Mouse (Mus musculus) CH12.LX (cell line): ENCODE results near the gene Smim13. TPM values are rescaled to one million over a fixed set of nuclear protein-coding genes. Genes with fewer than 3 reads are reported as not detected.

Source experiments
- DNase-seq: peaks from one replicate; pipeline ENCODE4 v3.0.0-alpha.2; 2013; ENCODE audit errors: extremely low read depth
- H3K27ac ChIP-seq: 2 replicates; pipeline ENCODE4 v1.5.1; 2012; ENCODE audit warnings: low read depth, mild to moderate bottlenecking, control low read depth, moderate library complexity; ENCODE audit not compliant: insufficient read depth
- H3K27me3 ChIP-seq: replicated peaks from 2 replicates; pipeline ENCODE3; 2012; ENCODE audit warnings: inconsistent platforms
- H3K36me3 ChIP-seq, 2 experiments: replicated peaks in 1 of 2; 2 replicates each; pipeline versions ENCODE3 to v1.6.1; 2012; ENCODE audit warnings: inconsistent platforms in 1 of 2, low read length in 1 of 2, mild to moderate bottlenecking in 1 of 2, mixed read lengths in 1 of 2, moderate library complexity in 1 of 2; ENCODE audit not compliant: control insufficient read depth in 1 of 2, insufficient read depth in 1 of 2
- H3K4me1 ChIP-seq, 2 experiments: 2 replicates each; pipeline ENCODE4 v1.6.1; 2012; ENCODE audit warnings: inconsistent platforms in 1 of 2, moderate library complexity in 1 of 2; ENCODE audit not compliant: insufficient read depth in 2 of 2, control insufficient read depth in 1 of 2
- H3K4me2 ChIP-seq: 2 replicates; pipeline ENCODE4 v1.6.1; 2012; ENCODE audit warnings: low read depth, mild to moderate bottlenecking, control low read depth; ENCODE audit not compliant: poor library complexity, insufficient read depth, severe bottlenecking
- H3K4me3 ChIP-seq, 3 experiments: fragments of 150-350 bp in 1 of 3; sonication (generic) in 1 of 3; replicated peaks in 1 of 3; 2 replicates each; pipeline versions ENCODE3 to v1.5.1; 2011 to 2012; ENCODE audit warnings: low read depth in 2 of 3, low read length in 2 of 3, mild to moderate bottlenecking in 2 of 3, moderate library complexity in 2 of 3, control low read depth in 1 of 3, improper control_type of control experiment in 1 of 3, inconsistent platforms in 1 of 3, mixed read lengths in 1 of 3; ENCODE audit not compliant: poor library complexity in 1 of 3
- H3K79me2 ChIP-seq: replicated peaks from 2 replicates; pipeline ENCODE4 v1.6.1; 2012; ENCODE audit warnings: mild to moderate bottlenecking, moderate library complexity; ENCODE audit not compliant: control insufficient read depth, poor library complexity, insufficient read depth, severe bottlenecking; ENCODE audit errors: extremely low read depth
- H3K9ac ChIP-seq: 2 replicates; pipeline ENCODE4 v1.6.1; 2012; ENCODE audit warnings: low read depth, mild to moderate bottlenecking, control low read depth, moderate library complexity; ENCODE audit not compliant: insufficient read depth
- H3K9me3 ChIP-seq: replicated peaks from 2 replicates; pipeline ENCODE3; 2012; ENCODE audit warnings: low read length, inconsistent platforms, mixed read lengths
- CHD1 ChIP-seq: IDR thresholded peaks from 2 replicates; pipeline ENCODE4 v1.6.1; 2012; ENCODE audit warnings: low read depth, low read length, improper control_type of control experiment, inconsistent platforms
- EP300 ChIP-seq: IDR thresholded peaks from 2 replicates; pipeline ENCODE4 v1.6.1; 2011; ENCODE audit warnings: low read length, improper control_type of control experiment
- GABPA ChIP-seq: IDR thresholded peaks from 2 replicates; pipeline ENCODE4 v1.6.1; 2012; ENCODE audit warnings: low read depth, low read length, improper control_type of control experiment, inconsistent platforms; ENCODE audit not compliant: insufficient replicate concordance
- IRF4 ChIP-seq: IDR thresholded peaks from 2 replicates; pipeline ENCODE4 v1.6.1; 2014; ENCODE audit warnings: low read depth, mild to moderate bottlenecking, inconsistent platforms, low read length, improper control_type of control experiment
- JUND ChIP-seq: conservative IDR thresholded peaks from 2 replicates; pipeline ENCODE4 v1.6.1; 2011; ENCODE audit warnings: low read depth, low read length, improper control_type of control experiment
- KAT2A ChIP-seq: IDR thresholded peaks from 2 replicates; pipeline ENCODE4 v1.6.1; 2012; ENCODE audit warnings: low read length, improper control_type of control experiment, inconsistent platforms; ENCODE audit not compliant: insufficient replicate concordance
- MAFK ChIP-seq: IDR thresholded peaks from 2 replicates; pipeline ENCODE4 v1.6.1; 2011; ENCODE audit warnings: low read length, improper control_type of control experiment; ENCODE audit not compliant: insufficient replicate concordance
- MAX ChIP-seq: IDR thresholded peaks from 2 replicates; pipeline ENCODE4 v1.6.1; 2011; ENCODE audit warnings: low read length, improper control_type of control experiment
- MEF2A ChIP-seq: IDR thresholded peaks from 2 replicates; pipeline ENCODE4 v1.6.1; 2014; ENCODE audit warnings: low read depth, mild to moderate bottlenecking, inconsistent platforms, low read length, improper control_type of control experiment, borderline replicate concordance
- MYC ChIP-seq: IDR thresholded peaks from 2 replicates; pipeline ENCODE4 v1.6.1; 2011; ENCODE audit warnings: low read depth, mild to moderate bottlenecking, improper control_type of control experiment, low read length
- NELFE ChIP-seq: IDR thresholded peaks from 2 replicates; pipeline ENCODE4 v1.6.1; 2011; ENCODE audit warnings: low read depth, low read length, improper control_type of control experiment
- POLR2AphosphoS2 ChIP-seq: IDR thresholded peaks from 2 replicates; pipeline ENCODE4 v1.6.1; 2011; ENCODE audit warnings: low read depth, low read length, improper control_type of control experiment
- RAD21 ChIP-seq: IDR thresholded peaks from 2 replicates; pipeline ENCODE4 v1.6.1; 2011; ENCODE audit warnings: low read depth, mild to moderate bottlenecking, low read length, improper control_type of control experiment, moderate library complexity
- SMC3 ChIP-seq: IDR thresholded peaks from 2 replicates; pipeline ENCODE4 v1.6.1; 2011; ENCODE audit warnings: low read depth, low read length, improper control_type of control experiment
- TCF12 ChIP-seq: IDR thresholded peaks from 2 replicates; pipeline ENCODE4 v1.6.1; 2014; ENCODE audit warnings: low read depth, mild to moderate bottlenecking, inconsistent platforms, low read length, improper control_type of control experiment
- USF2 ChIP-seq: conservative IDR thresholded peaks from 2 replicates; pipeline ENCODE4 v1.6.1; 2011; ENCODE audit warnings: low read depth, low read length, improper control_type of control experiment
- ZMIZ1 ChIP-seq: IDR thresholded peaks from 2 replicates; pipeline ENCODE4 v1.6.1; 2012; ENCODE audit warnings: low read depth, mild to moderate bottlenecking, inconsistent platforms, low read length, improper control_type of control experiment
- dilution Hi-C: fragments of 300-500 bp; cut with MboI; formaldehyde crosslinking; loops from 2 replicates; pipeline ENCODE4 v1.14.3; 2020; ENCODE audit warnings: low sequenced_read_pairs; ENCODE audit not compliant: extremely low pct_unique_long_range_greater_than_20kb, extremely low pct_ligation_motif_present
- in situ Hi-C: fragments of 300-500 bp; cut with MboI; formaldehyde crosslinking; loops from 3 replicates; pipeline ENCODE4 v1.14.3; 2019; ENCODE audit warnings: low sequenced_read_pairs, low pct_ligation_motif_present, low pct_unique_long_range_greater_than_20kb, mixed read lengths
- polyA plus RNA-seq: library from polyadenylated mRNA; unstranded; fragments of >175 nt; gene quantifications from 2 replicates; pipeline ENCODE4 v1.2.1, GENCODE M21; 2012; ENCODE audit warnings: low read depth; ENCODE audit not compliant: insufficient read length
- total RNA-seq, 2 experiments: library from RNA; depleted of rRNA; stranded (reverse); fragments of 300-350 nt in 1 of 2; fragments of >200 nt in 1 of 2; gene quantifications; 2 replicates each; pipeline ENCODE4 v1.2.3; 2012 to 2014

Smim13 gene
- total and polyA plus RNA-seq, 3 experiments, result 4.4 to 13.4 (median 11.6) TPM

- TF ChIP-seq ZMIZ1 (no peak), TCF12 (no peak), IRF4 (no peak), MAX (no peak)
- dilution Hi-C loops (no loop called here), in situ Hi-C loops (no loop called here)
- Histone ChIP-seq H3K9me3 (no peaks in the 10 kb centered on the region), H3K27ac (no peak overlapping the region), H3K4me2 (no peak overlapping the region), H3K4me3 (no peak overlapping the region), H3K9ac (no peak overlapping the region), H3K4me1 (peaks cover 9 to 21% of the 10 kb centered on the region in 2 experiments), H3K79me2 (no peaks in the 10 kb centered on the region), H3K27me3 (no peaks in the 10 kb centered on the region), H3K36me3 (no peaks in the 10 kb centered on the region)
- DNase-seq, result no peak
Measured at GRCm38 (mm10) chr13:41206241-41206640, 43.4 kb upstream of the Smim13 start.

- no peak for DNase-seq
- Histone ChIP-seq H3K79me2 (no peaks in the 10 kb centered on the region), H3K9ac (no peak overlapping the region), H3K4me3 (no peak overlapping the region), H3K27me3 (no peaks in the 10 kb centered on the region), H3K27ac (no peak overlapping the region), H3K9me3 (no peaks in the 10 kb centered on the region), H3K4me2 (no peak overlapping the region), H3K36me3 (no peaks in the 10 kb centered on the region), H3K4me1 (peaks cover 2% of the 10 kb centered on the region in 2 experiments)
- in situ Hi-C loops (no loop called here), dilution Hi-C loops (no loop called here)
- TF ChIP-seq USF2 (no peak), RAD21 (no peak), MYC (no peak), GABPA (no peak), CHD1 (no peak), SMC3 (no peak), EP300 (no peak), POLR2AphosphoS2 (no peak), NELFE (no peak), MEF2A (no peak), MAFK (no peak), JUND (no peak), TCF12 (no peak), KAT2A (no peak)
Measured at GRCm38 (mm10) chr13:41211276-41211675, 38.4 kb upstream of the Smim13 start.
